Mouse (Mus musculus) lung, postnatal 0 days (tissue): ENCODE measurements at regions not wholly inside any gene's neighbourhood (a gene's known extent, or its start where the extent isn't known, plus 50 kb on each side); places are given as distances from the start of the nearest gene placed in this dataset.

Experiments used
- CTCF ChIP-seq: IDR thresholded peaks from 2 replicates; pipeline ENCODE4 v1.5.1; 2016; ENCODE audit warnings: antibody characterized with exemption, mild to moderate bottlenecking
- EP300 ChIP-seq: IDR thresholded peaks from 2 replicates; pipeline ENCODE4 v1.6.1; 2016; ENCODE audit warnings: antibody characterized with exemption, mild to moderate bottlenecking, control low read depth

DNA sequence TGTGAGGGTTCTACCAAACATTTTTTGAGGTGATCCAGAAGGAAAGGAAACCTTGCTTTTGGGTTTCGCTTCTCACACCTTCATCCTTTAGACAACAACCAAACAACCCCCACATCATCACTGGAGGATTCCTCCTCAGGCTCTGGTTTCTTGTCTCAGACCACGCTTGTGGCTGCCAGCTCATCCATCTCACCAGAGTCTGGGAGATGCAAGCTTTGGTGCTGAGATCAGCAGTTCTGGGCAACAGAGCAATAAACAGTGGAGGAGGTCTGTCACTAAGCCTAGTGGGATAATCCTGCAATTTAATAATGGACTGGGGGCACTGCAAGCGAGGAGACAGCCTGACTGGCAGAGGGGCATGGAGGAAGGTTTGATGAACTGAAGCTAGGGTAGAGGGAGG is 146.3 kb upstream of the Camk1g start:
- TF ChIP-seq CTCF (no peak), EP300 (no peak)
